Mouse (Mus musculus): ENCODE data around the gene Strn4.

Gene Strn4

GRCm38 (mm10) chr7:16810920-16811648 is 4.6 kb upstream of the Strn4 start:
- no peak for DNase-seq (ENCODE audit: low spot score)

- DNase-seq (ENCODE audit: low spot score): no peak
Observed at GRCm38 (mm10) chr7:16811649-16812070, 4.0 kb upstream of the Strn4 start.

GRCm38 (mm10) chr7:16812505-16812904 is 3.2 kb upstream of the Strn4 start:
- DNase-seq (ENCODE audit: low spot score): no peak

- peak; percentile 63 for DNase-seq (ENCODE audit: low spot score)
Observed at GRCm38 (mm10) chr7:16816078-16816474, 387 bp downstream of the Strn4 start.

GRCm38 (mm10) chr7:16816475-16817122 is 910 bp downstream of the Strn4 start, which contains the start of gene Fkrp:
Gene Fkrp, minus strand, starts transcription at chr7:16816732.
- DNase-seq (ENCODE audit: low spot score): peak; percentile 50

- no peak for DNase-seq (ENCODE audit: low spot score)
Observed at GRCm38 (mm10) chr7:16817693-16818092, 2.0 kb downstream of the Strn4 start.

GRCm38 (mm10) chr7:16819794-16820193 is 4.1 kb downstream of the Strn4 start:
- no peak for DNase-seq (ENCODE audit: low spot score)

GRCm38 (mm10) chr7:16820271-16820763 is 4.6 kb downstream of the Strn4 start:
- DNase-seq (ENCODE audit: low spot score): no peak

GRCm38 (mm10) chr7:16821091-16821490 is 5.4 kb downstream of the Strn4 start:
- DNase-seq (ENCODE audit: low spot score): no peak

GRCm38 (mm10) chr7:16821669-16822101 is 6.0 kb downstream of the Strn4 start:
- DNase-seq (ENCODE audit: low spot score): no peak

GRCm38 (mm10) chr7:16823734-16824133 is 8.0 kb downstream of the Strn4 start:
- DNase-seq (ENCODE audit: low spot score): no peak

GRCm38 (mm10) chr7:16825785-16826184 is 10.1 kb downstream of the Strn4 start:
- no peak for DNase-seq (ENCODE audit: low spot score)

- no peak for DNase-seq (ENCODE audit: low spot score)
Observed at GRCm38 (mm10) chr7:16826571-16826970, 10.9 kb downstream of the Strn4 start.

GRCm38 (mm10) chr7:16827274-16827673 is 11.6 kb downstream of the Strn4 start:
- DNase-seq (ENCODE audit: low spot score): no peak

- DNase-seq (ENCODE audit: low spot score): no peak
Observed at GRCm38 (mm10) chr7:16830449-16830848, 14.8 kb downstream of the Strn4 start.

- DNase-seq (ENCODE audit: low spot score): no peak
Observed at GRCm38 (mm10) chr7:16837916-16838803, 22.5 kb downstream of the Strn4 start.

- DNase-seq (ENCODE audit: low spot score): no peak
Observed at GRCm38 (mm10) chr7:16838804-16839426, 23.2 kb downstream of the Strn4 start.

GRCm38 (mm10) chr7:16839427-16840108 is 23.9 kb downstream of the Strn4 start:
- DNase-seq (ENCODE audit: low spot score): no peak

- no peak for DNase-seq (ENCODE audit: low spot score)
Observed at GRCm38 (mm10) chr7:16840109-16840491, 24.4 kb downstream of the Strn4 start.

GRCm38 (mm10) chr7:16841078-16841477 is 25.4 kb downstream of the Strn4 start:
- DNase-seq (ENCODE audit: low spot score): no peak

Measured in spleen, adult 12 weeks (tissue).